Mouse (Mus musculus): ENCODE results near the gene Efcab2. TPM values are rescaled to one million over a fixed set of nuclear protein-coding genes. Genes with fewer than 3 reads are reported as not detected.

Efcab2 gene
- polyA plus RNA-seq, 1 experiment, result 0.49 TPM

DNA sequence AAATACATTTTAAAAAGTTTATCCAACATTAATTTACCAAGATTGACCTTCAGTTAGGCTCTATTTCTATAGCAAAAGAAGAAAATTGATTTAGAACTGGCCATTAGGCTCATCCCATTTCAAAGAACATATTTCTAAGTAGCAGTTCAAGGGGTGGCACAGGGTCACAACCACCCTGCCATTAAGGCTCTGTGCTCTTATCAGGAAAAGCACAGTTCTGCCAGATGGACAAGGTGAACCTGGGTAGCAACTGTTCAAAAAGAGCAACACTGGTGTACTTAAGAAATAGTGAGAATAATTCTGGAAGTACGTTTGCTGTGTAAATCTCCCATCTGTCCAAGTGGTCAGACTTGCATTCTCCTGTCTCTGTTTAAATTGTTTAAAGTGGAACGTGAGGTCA, 52.1 kb downstream of the Efcab2 start:
- Histone ChIP-seq H3K27me3 (ENCODE audit: control insufficient read depth, insufficient read depth, low read length) (no peaks in the 10 kb centered on the region), H3K4me1 (replicated peaks; ENCODE audit: control insufficient read depth, insufficient read depth, low read length) (no peaks in the 10 kb centered on the region), H3K27ac (ENCODE audit: control insufficient read depth, insufficient read depth, low read length) (no peak overlapping the region), H3K4me3 (ENCODE audit: control insufficient read depth, insufficient read depth, low read length) (no peak overlapping the region), H3K36me3 (ENCODE audit: control insufficient read depth, insufficient read depth, low read length) (no peaks in the 10 kb centered on the region)
- DNase-seq, result no peak
- WGBS, result 97% methylated on average over 2 of the region's 2 CpGs
- TF ChIP-seq POLR2A (IDR thresholded peaks at IDR 0.05; ENCODE audit: control insufficient read depth, extremely low read depth, insufficient read depth, low read length, poor library complexity) (no peak), CTCF (IDR thresholded peaks at IDR 0.05; ENCODE audit: borderline replicate concordance, control insufficient read depth, extremely low read depth, insufficient read depth, low read length, poor library complexity) (no peak)

DNA sequence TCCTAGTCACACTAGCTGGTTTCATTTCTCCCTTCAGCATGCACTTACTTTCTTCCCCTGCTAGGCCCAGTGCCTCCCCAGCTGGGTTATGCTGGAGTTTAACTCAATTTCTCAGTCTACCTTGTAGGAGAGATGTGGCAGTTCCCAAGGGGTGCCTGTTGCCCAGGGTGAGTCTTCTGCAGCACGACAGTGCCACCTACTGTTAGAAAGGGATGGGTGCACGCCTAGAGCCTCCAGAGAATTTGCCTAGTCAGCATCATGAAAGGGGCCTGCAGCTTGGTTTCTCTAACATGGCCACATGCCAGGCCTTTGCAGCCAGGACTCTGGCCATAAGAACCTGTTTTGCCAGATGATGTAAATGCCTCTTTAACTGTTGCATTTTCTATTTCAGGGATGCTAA, 57.8 kb downstream of the Efcab2 start:
- 0% methylated on average over 2 of the region's 2 CpGs for WGBS

DNA sequence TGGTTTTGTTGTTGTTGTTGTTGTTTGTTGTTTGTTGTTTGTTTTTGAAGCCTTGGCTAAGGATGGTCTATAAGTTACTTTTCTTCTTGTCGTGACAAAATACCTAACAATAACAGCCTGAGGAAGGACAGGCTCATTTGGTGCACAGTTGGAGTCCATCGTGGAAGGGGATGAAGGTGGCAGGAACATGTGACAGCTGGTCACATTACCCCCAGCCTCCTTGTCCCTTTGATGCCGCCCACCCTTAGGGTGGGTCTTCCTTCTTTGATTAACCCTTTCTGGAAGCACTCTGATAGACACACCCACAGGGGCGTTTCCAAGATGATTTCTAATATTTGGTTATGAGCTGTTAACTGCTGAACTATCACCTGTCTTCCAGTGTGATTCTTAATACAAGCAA, 58.3 kb downstream of the Efcab2 start:
- TF ChIP-seq CTCF (IDR thresholded peaks at IDR 0.05; ENCODE audit: borderline replicate concordance, control insufficient read depth, extremely low read depth, insufficient read depth, low read length, poor library complexity) (no peak), POLR2A (IDR thresholded peaks at IDR 0.05; ENCODE audit: control insufficient read depth, extremely low read depth, insufficient read depth, low read length, poor library complexity) (no peak)
- WGBS, result 79% methylated on average over 4 of the region's 4 CpGs

More for the DNA sequence above, 57.8 kb downstream of the Efcab2 start:
- TF ChIP-seq CTCF (IDR thresholded peaks at IDR 0.05; ENCODE audit: borderline replicate concordance, control insufficient read depth, extremely low read depth, insufficient read depth, low read length, poor library complexity) (peak; percentile 85; the same call in 1 of the 2 replicates), POLR2A (IDR thresholded peaks at IDR 0.05; ENCODE audit: control insufficient read depth, extremely low read depth, insufficient read depth, low read length, poor library complexity) (no peak)
- no peaks in the 10 kb centered on the region for H3K4me1 ChIP-seq (replicated peaks; ENCODE audit: control insufficient read depth, insufficient read depth, low read length)
- no peak overlapping the region for H3K27ac ChIP-seq (ENCODE audit: control insufficient read depth, insufficient read depth, low read length)
- no peak overlapping the region for H3K4me3 ChIP-seq (ENCODE audit: control insufficient read depth, insufficient read depth, low read length)
- H3K27me3 ChIP-seq (ENCODE audit: control insufficient read depth, insufficient read depth, low read length), result no peaks in the 10 kb centered on the region
- H3K36me3 ChIP-seq (ENCODE audit: control insufficient read depth, insufficient read depth, low read length), result no peaks in the 10 kb centered on the region
- peak; percentile 81 for DNase-seq

DNA sequence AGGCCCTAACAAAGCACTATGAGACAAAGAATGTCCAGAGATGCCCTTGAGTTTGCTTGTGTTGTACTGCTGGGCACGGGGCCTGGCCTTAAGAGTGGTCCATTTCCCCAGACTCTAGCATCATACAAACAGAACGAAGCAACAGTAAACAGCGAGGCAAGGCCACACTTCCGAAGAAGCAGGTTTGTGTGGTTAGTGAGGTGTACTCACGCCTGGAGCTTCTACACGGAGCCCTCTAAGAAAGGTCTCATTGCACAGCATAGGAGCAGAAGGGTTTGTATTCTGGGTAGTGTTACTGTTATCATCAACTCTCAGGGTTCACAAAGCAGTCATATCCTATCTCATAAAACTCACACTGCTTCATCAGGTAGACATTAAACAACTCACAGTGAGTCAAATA, 61.7 kb downstream of the Efcab2 start:
- 90% methylated on average over 6 of the region's 6 CpGs for WGBS
- Histone ChIP-seq H3K4me1 (replicated peaks; ENCODE audit: control insufficient read depth, insufficient read depth, low read length) (no peaks in the 10 kb centered on the region), H3K27ac (ENCODE audit: control insufficient read depth, insufficient read depth, low read length) (no peak overlapping the region), H3K27me3 (ENCODE audit: control insufficient read depth, insufficient read depth, low read length) (no peaks in the 10 kb centered on the region), H3K4me3 (ENCODE audit: control insufficient read depth, insufficient read depth, low read length) (no peak overlapping the region), H3K36me3 (ENCODE audit: control insufficient read depth, insufficient read depth, low read length) (no peaks in the 10 kb centered on the region)
- DNase-seq, result no peak
- no peak for TF ChIP-seq POLR2A (IDR thresholded peaks at IDR 0.05; ENCODE audit: control insufficient read depth, extremely low read depth, insufficient read depth, low read length, poor library complexity)
- TF ChIP-seq CTCF (IDR thresholded peaks at IDR 0.05; ENCODE audit: borderline replicate concordance, control insufficient read depth, extremely low read depth, insufficient read depth, low read length, poor library complexity), result no peak

More for the DNA sequence above, 58.3 kb downstream of the Efcab2 start:
- Histone ChIP-seq H3K27ac (ENCODE audit: control insufficient read depth, insufficient read depth, low read length) (no peak overlapping the region), H3K4me1 (replicated peaks; ENCODE audit: control insufficient read depth, insufficient read depth, low read length) (no peaks in the 10 kb centered on the region), H3K4me3 (ENCODE audit: control insufficient read depth, insufficient read depth, low read length) (no peak overlapping the region), H3K27me3 (ENCODE audit: control insufficient read depth, insufficient read depth, low read length) (no peaks in the 10 kb centered on the region), H3K36me3 (ENCODE audit: control insufficient read depth, insufficient read depth, low read length) (no peaks in the 10 kb centered on the region)
- no peak for DNase-seq

DNA sequence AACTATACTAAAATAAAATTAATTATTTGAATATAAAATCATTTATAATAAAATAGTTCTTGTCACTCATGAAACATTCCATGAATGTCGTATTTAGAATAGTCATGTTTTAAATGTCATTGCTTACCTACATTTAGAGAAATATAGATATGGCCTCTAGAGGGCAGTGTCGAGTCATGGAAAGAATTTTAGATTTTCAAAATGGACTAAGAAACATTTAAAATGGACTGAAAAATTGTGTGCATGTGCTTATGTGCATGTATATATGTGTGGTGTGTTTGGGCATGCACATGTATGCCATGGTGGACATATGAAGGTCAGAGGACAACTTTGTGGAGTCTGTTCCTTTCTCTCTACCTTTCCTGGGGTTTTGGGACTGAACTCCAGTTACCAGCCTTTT, 62.4 kb downstream of the Efcab2 start:
- WGBS, result 16% methylated on average over 2 of the region's 2 CpGs
- peak; percentile 8 for DNase-seq

DNA sequence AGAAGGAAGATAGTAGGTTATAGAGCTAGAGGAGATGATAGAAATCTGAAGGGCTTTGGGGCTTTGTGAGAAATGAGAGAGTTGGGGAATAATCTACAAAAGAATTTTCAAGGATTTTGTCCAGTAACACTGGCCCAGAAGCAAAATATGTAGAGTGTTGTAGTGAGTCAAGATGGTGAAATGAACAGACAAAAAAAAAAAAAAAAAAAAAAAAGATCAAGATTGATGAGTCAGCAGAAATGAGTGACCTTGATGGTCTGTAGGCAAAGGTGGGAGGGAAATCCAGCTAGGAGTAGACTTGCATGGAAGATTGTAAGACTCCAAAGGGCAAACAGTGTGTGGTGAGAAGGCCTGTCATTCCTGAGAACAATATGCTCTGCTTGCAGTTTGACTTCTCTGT, 78.0 kb downstream of the Efcab2 start:
- Histone ChIP-seq H3K36me3 (ENCODE audit: control insufficient read depth, insufficient read depth, low read length) (no peaks in the 10 kb centered on the region), H3K4me1 (replicated peaks; ENCODE audit: control insufficient read depth, insufficient read depth, low read length) (no peaks in the 10 kb centered on the region), H3K27me3 (ENCODE audit: control insufficient read depth, insufficient read depth, low read length) (no peaks in the 10 kb centered on the region), H3K27ac (ENCODE audit: control insufficient read depth, insufficient read depth, low read length) (no peak overlapping the region), H3K4me3 (ENCODE audit: control insufficient read depth, insufficient read depth, low read length) (no peak overlapping the region)
- DNase-seq, result no peak
- TF ChIP-seq CTCF (IDR thresholded peaks at IDR 0.05; ENCODE audit: borderline replicate concordance, control insufficient read depth, extremely low read depth, insufficient read depth, low read length, poor library complexity) (no peak), POLR2A (IDR thresholded peaks at IDR 0.05; ENCODE audit: control insufficient read depth, extremely low read depth, insufficient read depth, low read length, poor library complexity) (no peak)

More for the DNA sequence above, 62.4 kb downstream of the Efcab2 start:
- Histone ChIP-seq H3K36me3 (ENCODE audit: control insufficient read depth, insufficient read depth, low read length) (no peaks in the 10 kb centered on the region), H3K4me1 (replicated peaks; ENCODE audit: control insufficient read depth, insufficient read depth, low read length) (no peaks in the 10 kb centered on the region), H3K27ac (ENCODE audit: control insufficient read depth, insufficient read depth, low read length) (no peak overlapping the region), H3K27me3 (ENCODE audit: control insufficient read depth, insufficient read depth, low read length) (no peaks in the 10 kb centered on the region), H3K4me3 (ENCODE audit: control insufficient read depth, insufficient read depth, low read length) (no peak overlapping the region)
- TF ChIP-seq CTCF (IDR thresholded peaks at IDR 0.05; ENCODE audit: borderline replicate concordance, control insufficient read depth, extremely low read depth, insufficient read depth, low read length, poor library complexity) (no peak), POLR2A (IDR thresholded peaks at IDR 0.05; ENCODE audit: control insufficient read depth, extremely low read depth, insufficient read depth, low read length, poor library complexity) (no peak)
